Mouse (Mus musculus): ENCODE results near the gene Wfdc16. TPM values are rescaled to one million over a fixed set of nuclear protein-coding genes. Genes with fewer than 3 reads are reported as not detected.
"Not testable (repeated sequence)": the region's sequence is repeated elsewhere in the genome, so short reads cannot be mapped to it uniquely, and the experiment has no call there.

Wfdc16 gene
- polyA plus RNA-seq, 1 experiment from 2014 or later, result not detected

GRCm38 (mm10) chr2:164641881-164642673, 3.5 kb upstream of the Wfdc16 start:
- ATAC-seq (no peak), DNase-seq (no peak)
- WGBS (ENCODE audit: insufficient replicate concordance), result 82% methylated on average over 13 of the region's 13 CpGs
- H3K27ac ChIP-seq (ENCODE audit: low read depth), result no peak overlapping the region
- no peaks in the 10 kb centered on the region for H3K9me3 ChIP-seq (ENCODE audit: low read length)
- H3K4me3 ChIP-seq (ENCODE audit: low read depth, low read length), result no peak overlapping the region
- 0 out of 2 replicates have a peak, but pooled peaks cover 2% of the 10 kb centered on the region for H3K4me1 ChIP-seq (ENCODE audit: insufficient read depth)
- H3K4me2 ChIP-seq (ENCODE audit: low read depth, low read length), result no peak overlapping the region
- no peak overlapping the region for H3K9ac ChIP-seq (replicated peaks)
- no peaks in the 10 kb centered on the region for H3K27me3 ChIP-seq (ENCODE audit: insufficient read depth, low read length)
- TF ChIP-seq CTCF (IDR thresholded peaks at IDR 0.05; ENCODE audit: low read depth) (no peak), EP300 (IDR thresholded peaks at IDR 0.05; ENCODE audit: low read depth) (no peak)
- H3K36me3 ChIP-seq (replicated peaks; ENCODE audit: insufficient read depth, low read length), result no peaks in the 10 kb centered on the region

- 39% methylated on average over 7 of the region's 7 CpGs for WGBS (ENCODE audit: insufficient replicate concordance)
- no peaks in the 10 kb centered on the region for H3K36me3 ChIP-seq (replicated peaks; ENCODE audit: insufficient read depth, low read length)
- H3K4me3 ChIP-seq (ENCODE audit: low read depth, low read length), result no peak overlapping the region
- DNase-seq, result peak; percentile 20
- no peak overlapping the region for H3K27ac ChIP-seq (ENCODE audit: low read depth)
- no peaks in the 10 kb centered on the region for H3K27me3 ChIP-seq (ENCODE audit: insufficient read depth, low read length)
- TF ChIP-seq CTCF (IDR thresholded peaks at IDR 0.05; ENCODE audit: low read depth) (no peak), EP300 (IDR thresholded peaks at IDR 0.05; ENCODE audit: low read depth) (no peak)
- no peaks in the 10 kb centered on the region for H3K9me3 ChIP-seq (ENCODE audit: low read length)
- no peak overlapping the region for H3K4me2 ChIP-seq (ENCODE audit: low read depth, low read length)
- ATAC-seq, result no peak
- no peak overlapping the region for H3K9ac ChIP-seq (replicated peaks)
- H3K4me1 ChIP-seq (ENCODE audit: insufficient read depth), result 0 out of 2 replicates have a peak, but pooled peaks cover 2% of the 10 kb centered on the region
Observed at GRCm38 (mm10) chr2:164641129-164641528, 2.5 kb upstream of the Wfdc16 start.

DNA sequence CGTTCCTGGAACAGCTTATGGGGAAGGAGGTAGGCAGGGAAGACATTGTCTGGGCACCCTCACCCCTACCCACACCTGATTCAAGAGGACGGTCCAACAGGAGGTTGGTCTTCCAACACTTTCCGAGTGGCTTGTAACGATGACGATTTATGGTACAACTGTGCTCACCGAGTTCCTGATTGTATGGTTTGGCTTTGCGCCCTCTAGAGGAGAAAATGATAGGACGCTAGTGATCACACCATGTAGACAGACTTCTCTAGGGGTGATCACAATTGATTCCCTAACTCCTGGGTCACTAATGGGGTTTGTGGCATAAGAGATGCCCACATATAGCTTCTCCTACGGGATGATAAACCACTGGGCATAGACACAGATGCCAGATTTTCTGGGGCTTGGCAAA, 3.3 kb downstream of the Wfdc16 start:
- Histone ChIP-seq H3K27ac (ENCODE audit: low read depth) (no peak overlapping the region), H3K4me3 (ENCODE audit: low read depth, low read length) (no peak overlapping the region), H3K27me3 (ENCODE audit: insufficient read depth, low read length) (no peaks in the 10 kb centered on the region), H3K9ac (replicated peaks) (no peak overlapping the region), H3K36me3 (replicated peaks; ENCODE audit: insufficient read depth, low read length) (no peaks in the 10 kb centered on the region), H3K4me1 (ENCODE audit: insufficient read depth) (no peaks in the 10 kb centered on the region), H3K9me3 (ENCODE audit: low read length) (no peaks in the 10 kb centered on the region), H3K4me2 (ENCODE audit: low read depth, low read length) (no peak overlapping the region)
- TF ChIP-seq EP300 (IDR thresholded peaks at IDR 0.05; ENCODE audit: low read depth) (no peak), CTCF (IDR thresholded peaks at IDR 0.05; ENCODE audit: low read depth) (peak; percentile 49)
- no peak for ATAC-seq
- 69% methylated on average over 9 of the region's 9 CpGs for WGBS (ENCODE audit: insufficient replicate concordance)
- no peak for DNase-seq

GRCm38 (mm10) chr2:164621775-164622174, 16.8 kb downstream of the Wfdc16 start:
- DNase-seq (no peak), ATAC-seq (no peak)
- H3K27me3 ChIP-seq (ENCODE audit: insufficient read depth, low read length), result no peaks in the 10 kb centered on the region
- H3K9ac ChIP-seq (replicated peaks), result no peak overlapping the region
- H3K9me3 ChIP-seq (ENCODE audit: low read length), result no peaks in the 10 kb centered on the region
- WGBS (ENCODE audit: insufficient replicate concordance), result 74% methylated on average over 4 of the region's 4 CpGs
- TF ChIP-seq EP300 (IDR thresholded peaks at IDR 0.05; ENCODE audit: low read depth) (no peak), CTCF (IDR thresholded peaks at IDR 0.05; ENCODE audit: low read depth) (0 out of 2 replicates have a peak, but pooled peaks have one; percentile 7)
- no peak overlapping the region for H3K27ac ChIP-seq (ENCODE audit: low read depth)
- H3K4me1 ChIP-seq (ENCODE audit: insufficient read depth), result no peaks in the 10 kb centered on the region
- H3K36me3 ChIP-seq (replicated peaks; ENCODE audit: insufficient read depth, low read length), result no peaks in the 10 kb centered on the region
- no peak overlapping the region for H3K4me2 ChIP-seq (ENCODE audit: low read depth, low read length)
- H3K4me3 ChIP-seq (ENCODE audit: low read depth, low read length), result no peak overlapping the region

DNA sequence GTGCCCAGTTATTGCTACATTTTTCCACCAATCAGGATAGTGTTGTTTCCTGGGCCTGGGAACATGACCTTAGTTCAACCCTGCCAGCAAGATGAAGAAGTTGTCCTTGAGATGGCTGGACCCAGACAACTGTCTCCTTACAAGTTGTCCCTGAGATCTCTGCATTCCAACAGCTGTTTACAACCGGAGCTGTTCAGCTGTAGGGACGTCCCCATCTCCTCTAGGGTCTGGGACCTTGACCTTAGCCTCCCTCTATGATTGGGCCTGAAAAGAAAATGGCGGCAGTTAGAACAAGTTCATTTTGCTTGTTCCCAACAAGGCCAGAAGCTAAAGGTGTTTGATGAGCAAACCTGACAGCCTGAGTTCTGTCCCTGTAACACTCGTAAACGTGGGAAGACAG, 19.5 kb downstream of the Wfdc16 start:
- DNase-seq (no peak), ATAC-seq (no peak)
- WGBS (ENCODE audit: insufficient replicate concordance), result 72% methylated on average over 5 of the region's 5 CpGs
- Histone ChIP-seq H3K27ac (ENCODE audit: low read depth) (no peak overlapping the region), H3K36me3 (replicated peaks; ENCODE audit: insufficient read depth, low read length) (no peaks in the 10 kb centered on the region), H3K4me2 (ENCODE audit: low read depth, low read length) (no peak overlapping the region), H3K9ac (replicated peaks) (no peak overlapping the region), H3K9me3 (ENCODE audit: low read length) (no peaks in the 10 kb centered on the region), H3K4me1 (ENCODE audit: insufficient read depth) (no peaks in the 10 kb centered on the region), H3K4me3 (ENCODE audit: low read depth, low read length) (no peak overlapping the region), H3K27me3 (ENCODE audit: insufficient read depth, low read length) (no peaks in the 10 kb centered on the region)
- no peak for TF ChIP-seq EP300 (IDR thresholded peaks at IDR 0.05; ENCODE audit: low read depth)
- TF ChIP-seq CTCF (IDR thresholded peaks at IDR 0.05; ENCODE audit: low read depth), result no peak

DNA sequence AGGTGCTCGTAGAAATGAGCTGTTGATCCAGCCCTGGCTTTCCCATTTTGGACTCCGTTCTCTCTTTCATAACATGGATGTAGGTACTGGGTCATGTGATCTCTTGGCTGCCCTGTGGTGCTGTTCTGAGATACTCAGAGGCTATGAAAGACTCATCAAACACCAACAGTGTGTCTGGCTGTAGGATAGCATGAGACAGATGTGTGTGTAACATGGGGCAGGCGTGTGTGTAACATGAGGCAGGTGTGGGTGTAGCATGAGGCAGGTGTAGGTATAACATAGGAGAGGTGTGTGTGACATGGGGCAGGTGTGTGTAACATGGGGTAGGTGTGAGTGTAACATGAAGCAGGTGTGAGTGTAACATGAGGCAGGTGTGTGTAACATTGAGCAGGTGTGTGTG, 23.2 kb downstream of the Wfdc16 start:
- Histone ChIP-seq H3K4me2 (ENCODE audit: low read depth, low read length) (no peak overlapping the region), H3K4me3 (ENCODE audit: low read depth, low read length) (no peak overlapping the region), H3K9ac (replicated peaks) (no peak overlapping the region), H3K27me3 (ENCODE audit: insufficient read depth, low read length) (no peaks in the 10 kb centered on the region), H3K4me1 (ENCODE audit: insufficient read depth) (no peaks in the 10 kb centered on the region), H3K36me3 (replicated peaks; ENCODE audit: insufficient read depth, low read length) (no peaks in the 10 kb centered on the region), H3K27ac (ENCODE audit: low read depth) (no peak overlapping the region), H3K9me3 (ENCODE audit: low read length) (no peaks in the 10 kb centered on the region)
- DNase-seq (no peak), ATAC-seq (no peak)
- 90% methylated on average over 3 of the region's 3 CpGs for WGBS (ENCODE audit: insufficient replicate concordance)
- no peak for TF ChIP-seq CTCF (IDR thresholded peaks at IDR 0.05; ENCODE audit: low read depth)
- TF ChIP-seq EP300 (IDR thresholded peaks at IDR 0.05; ENCODE audit: low read depth), result no peak

- H3K4me1 ChIP-seq (ENCODE audit: insufficient read depth); H3K36me3 ChIP-seq (replicated peaks; ENCODE audit: insufficient read depth, low read length); H3K9ac ChIP-seq (replicated peaks); H3K27ac ChIP-seq (ENCODE audit: low read depth); H3K4me3 ChIP-seq (ENCODE audit: low read depth, low read length); H3K4me2 ChIP-seq (ENCODE audit: low read depth, low read length); DNase-seq; H3K9me3 ChIP-seq (ENCODE audit: low read length); H3K27me3 ChIP-seq (ENCODE audit: insufficient read depth, low read length); ATAC-seq: not testable (repeated sequence)
- WGBS (ENCODE audit: insufficient replicate concordance), result 56% methylated on average over 8 of the region's 8 CpGs
Observed at GRCm38 (mm10) chr2:164613471-164613870, 25.1 kb downstream of the Wfdc16 start, which contains the start of the genes Wfdc6b and Wfdc8. TSS of gene Wfdc6b (plus strand) at chr2:164613522. TSS of gene Wfdc8 (minus strand) at chr2:164613626.

Data from liver, postnatal 0 days (tissue).